8 mouse cellular contexts compared by ENCODE assay signal in genomic region chr4:137117471-137118331, GRCm38 (mm10).
DNase-seq lines count a peak whose midpoint lies in the region; ATAC-seq and TF ChIP-seq lines count a peak whose summit lies in the region.

No protein-coding gene starts in this region.

- ATAC-seq in embryonic facial prominence, embryonic 12.5 days (ENCODE audit: insufficient number of reproducible peaks, insufficient read depth, low FRiP score, low TSS enrichment), result peak; percentile 77
- ATAC-seq in megakaryocyte-erythroid progenitor cell, adult 5-6 weeks (replicated peaks; ENCODE audit: low FRiP score, low TSS enrichment, poor library complexity, severe bottlenecking), result peak; percentile 95
- no peak for ATAC-seq in erythroblast, adult 5-6 weeks (replicated peaks; ENCODE audit: low FRiP score, poor library complexity, severe bottlenecking)

- H3K9me3 ChIP-seq in E14TG2a.4 (ENCODE audit: low read length), result no peaks in the 10 kb centered on the region
- H3K9me3 ChIP-seq in embryonic facial prominence, embryonic 12.5 days, result no peaks in the 10 kb centered on the region
- no peaks in the 10 kb centered on the region for H3K9me3 ChIP-seq in hindbrain, embryonic 10.5 days

- H3K4me3 ChIP-seq in E14TG2a.4 (replicated peaks; ENCODE audit: low read length), result peak overlapping the region; percentile 50; the same call in 1 of the 2 replicates
- H3K4me3 ChIP-seq in embryonic facial prominence, embryonic 12.5 days, result peak overlapping the region; percentile 32
- peak overlapping the region; percentile 53 for H3K4me3 ChIP-seq in hindbrain, embryonic 10.5 days

- 2% methylated on average over 26 of the region's 27 CpGs for WGBS in embryonic facial prominence, embryonic 12.5 days
- 2% methylated on average over 27 of the region's 27 CpGs for WGBS in hindbrain, embryonic 10.5 days

- H3K4me2 ChIP-seq in embryonic facial prominence, embryonic 12.5 days (replicated peaks), result peak overlapping the region; percentile 48

- no peak for TF ChIP-seq CTCF in E14TG2a.4 (conservative IDR thresholded peaks at IDR 0.05; ENCODE audit: low read length)

- peak overlapping the region; percentile 69 for H3K27ac ChIP-seq in embryonic facial prominence, embryonic 12.5 days
- peak overlapping the region; percentile 60 for H3K27ac ChIP-seq in hindbrain, embryonic 10.5 days

- peaks cover 32% of the 10 kb centered on the region for H3K27me3 ChIP-seq in E14TG2a.4 (ENCODE audit: insufficient read depth, low read length)
- no peaks in the 10 kb centered on the region for H3K27me3 ChIP-seq in embryonic facial prominence, embryonic 12.5 days
- H3K27me3 ChIP-seq in hindbrain, embryonic 10.5 days (ENCODE audit: insufficient read depth, poor library complexity, severe bottlenecking), result peaks cover 29% of the 10 kb centered on the region

- no peaks in the 10 kb centered on the region for H3K36me3 ChIP-seq in E14TG2a.4 (ENCODE audit: insufficient read depth, low read length)
- H3K36me3 ChIP-seq in embryonic facial prominence, embryonic 12.5 days, result no peaks in the 10 kb centered on the region
- H3K36me3 ChIP-seq in hindbrain, embryonic 10.5 days, result no peaks in the 10 kb centered on the region

- DNase-seq in WW6 (ENCODE audit: low read depth, low spot score), result peak; percentile 39
- DNase-seq in hindbrain, embryonic 10.5 days (ENCODE audit: low spot score), result peak; percentile 82
- DNase-seq in layer of hippocampus, postnatal 10 days (ENCODE audit: low spot score in 2 of 2), result peak; percentile 34 to 49
- DNase-seq in spleen, postnatal 36 days (ENCODE audit: low spot score in 2 of 2), result peak; percentile 18 to 19

- peak overlapping the region; percentile 39; the same call in 1 of the 2 replicates for H3K9ac ChIP-seq in embryonic facial prominence, embryonic 12.5 days

- H3K4me1 ChIP-seq in E14TG2a.4 (replicated peaks; ENCODE audit: low read depth, low read length), result peaks cover 16% of the 10 kb centered on the region
- peaks cover 12% of the 10 kb centered on the region; the same call in 1 of the 2 replicates for H3K4me1 ChIP-seq in embryonic facial prominence, embryonic 12.5 days
- H3K4me1 ChIP-seq in hindbrain, embryonic 10.5 days (replicated peaks), result peaks cover 19% of the 10 kb centered on the region

Comparison
In these comparisons a context has a peak if more than half of its experiments do, and no peak if none do; other contexts are left out.
1. DNase-seq: peak in every context shown above with its lines; median percentile 82 in hindbrain, embryonic 10.5 days; 42 in layer of hippocampus, postnatal 10 days; 39 in WW6; 18 in spleen, postnatal 36 days.